Mouse (Mus musculus): ENCODE results near the gene Zfp422.
A peak's percentile ranks its signal among the peaks of the same experiment; 100 is the strongest.

Zfp422 gene

DNA sequence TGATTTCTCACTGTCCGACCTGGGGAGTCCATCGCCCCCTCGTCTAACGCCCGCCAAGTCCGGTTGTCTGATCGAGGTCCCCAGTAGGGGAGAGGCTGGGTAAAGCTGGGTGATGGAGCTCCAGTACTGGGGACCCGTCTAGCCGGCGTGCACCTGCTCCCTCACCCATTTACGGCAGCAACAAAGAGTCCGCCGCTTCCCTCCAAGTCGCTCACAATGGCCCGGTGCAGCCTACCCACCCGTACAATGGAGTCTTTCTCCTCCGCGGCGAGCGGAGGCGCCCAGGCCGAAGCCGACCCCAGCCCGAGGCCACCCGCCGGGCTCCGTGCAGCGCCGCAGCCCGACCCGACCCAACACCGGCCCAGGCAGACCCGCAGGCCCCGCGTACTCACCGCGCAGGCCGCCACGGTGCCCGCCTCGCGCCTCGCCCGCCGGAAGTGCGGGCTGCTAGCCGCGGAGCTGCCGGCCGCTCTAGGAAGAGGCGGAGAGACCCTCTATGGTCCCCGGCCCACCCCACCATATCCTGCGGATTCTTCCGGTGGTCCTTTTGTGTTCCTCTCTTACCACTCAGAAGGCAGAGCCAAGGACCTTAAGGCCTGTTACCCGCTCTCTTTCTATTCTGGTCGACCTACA lies at the start of gene Zfp422:
Gene Zfp422, minus strand, starts transcription at position 461 of the 633 bp plus-strand sequence.
- DNase-seq (ENCODE audit: low spot score in 2 of 2) = peak; percentile 66 to 81

DNA sequence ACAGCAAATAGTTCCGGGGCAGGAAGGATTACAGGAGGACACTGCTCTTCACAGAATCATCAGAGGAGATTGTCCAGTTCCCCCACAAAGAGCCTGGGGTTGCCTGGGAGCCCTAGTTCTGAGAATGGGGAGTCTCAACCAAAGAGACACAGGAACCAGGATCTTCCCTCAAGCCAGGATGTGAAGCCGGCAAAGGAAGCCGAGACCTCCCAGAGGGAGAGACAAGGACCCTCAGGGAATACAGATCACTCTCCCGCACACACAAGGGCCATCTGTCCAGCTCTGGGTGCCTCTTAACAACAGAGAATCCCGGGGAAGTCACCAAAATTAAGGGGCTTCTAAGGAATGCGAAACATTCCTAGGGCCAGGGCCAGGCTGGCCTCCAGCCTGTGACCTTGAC lies 48.5 kb upstream of the Zfp422 start:
- DNase-seq (ENCODE audit: low spot score in 2 of 2) = no peak

DNA sequence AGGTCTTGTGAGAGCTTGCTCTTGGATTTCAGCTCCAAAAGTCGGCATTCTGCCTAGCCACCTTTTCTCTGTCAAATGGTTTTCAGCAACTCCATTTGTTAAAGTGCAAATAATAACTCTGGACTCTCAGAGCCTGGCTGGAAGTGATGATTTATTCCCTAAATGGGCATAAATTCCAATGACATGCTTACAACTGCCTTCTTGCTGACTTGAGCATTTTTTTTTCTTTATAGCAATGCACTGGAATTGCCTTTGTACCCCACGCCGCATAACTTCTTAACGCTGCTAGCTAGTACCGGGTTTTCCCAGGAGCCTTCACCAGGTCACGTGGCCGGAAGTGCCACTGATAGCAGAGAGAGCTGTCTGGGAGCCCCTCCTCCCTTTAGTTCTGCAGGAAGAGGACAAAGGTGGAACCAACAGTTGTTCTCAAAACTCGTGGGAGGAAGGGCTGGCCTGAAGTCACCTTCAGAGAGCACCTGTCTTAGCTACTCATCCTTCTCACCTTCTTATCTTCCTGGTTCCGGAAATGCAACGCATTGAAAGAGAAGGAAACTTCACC lies 47.6 kb upstream of the Zfp422 start:
- no peak for DNase-seq (ENCODE audit: low spot score in 2 of 2)

DNA sequence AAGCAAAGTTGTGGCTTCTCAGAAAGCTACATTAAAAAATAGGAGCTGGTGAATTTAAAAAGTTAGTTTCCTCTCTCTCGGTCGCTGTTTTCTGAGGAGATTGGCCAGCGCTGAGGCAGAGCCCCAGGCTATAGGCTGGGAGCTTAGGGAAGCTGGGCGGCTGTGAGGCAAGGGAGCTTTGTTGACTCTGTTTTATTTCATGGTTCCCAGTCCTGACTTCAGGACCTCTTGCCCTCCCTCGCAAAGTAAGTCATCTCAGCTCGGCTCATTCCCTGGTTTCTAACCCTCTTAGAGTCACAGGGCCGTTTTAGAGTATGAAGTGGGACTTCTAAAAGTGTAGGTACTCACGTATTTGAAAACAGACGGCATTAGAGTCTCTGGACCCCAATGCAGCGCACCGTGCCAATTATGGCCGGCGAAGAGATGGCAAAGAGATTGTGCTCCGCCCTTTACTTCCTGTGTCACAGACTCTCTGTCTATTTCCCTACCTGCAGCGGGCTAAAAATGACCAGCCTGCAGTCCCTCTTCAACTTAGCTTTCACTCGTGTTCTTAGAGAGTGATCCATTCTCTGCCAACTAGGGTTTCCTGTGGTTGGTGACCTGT lies 45.6 kb upstream of the Zfp422 start:
- DNase-seq (ENCODE audit: low spot score in 2 of 2) = no peak

DNA sequence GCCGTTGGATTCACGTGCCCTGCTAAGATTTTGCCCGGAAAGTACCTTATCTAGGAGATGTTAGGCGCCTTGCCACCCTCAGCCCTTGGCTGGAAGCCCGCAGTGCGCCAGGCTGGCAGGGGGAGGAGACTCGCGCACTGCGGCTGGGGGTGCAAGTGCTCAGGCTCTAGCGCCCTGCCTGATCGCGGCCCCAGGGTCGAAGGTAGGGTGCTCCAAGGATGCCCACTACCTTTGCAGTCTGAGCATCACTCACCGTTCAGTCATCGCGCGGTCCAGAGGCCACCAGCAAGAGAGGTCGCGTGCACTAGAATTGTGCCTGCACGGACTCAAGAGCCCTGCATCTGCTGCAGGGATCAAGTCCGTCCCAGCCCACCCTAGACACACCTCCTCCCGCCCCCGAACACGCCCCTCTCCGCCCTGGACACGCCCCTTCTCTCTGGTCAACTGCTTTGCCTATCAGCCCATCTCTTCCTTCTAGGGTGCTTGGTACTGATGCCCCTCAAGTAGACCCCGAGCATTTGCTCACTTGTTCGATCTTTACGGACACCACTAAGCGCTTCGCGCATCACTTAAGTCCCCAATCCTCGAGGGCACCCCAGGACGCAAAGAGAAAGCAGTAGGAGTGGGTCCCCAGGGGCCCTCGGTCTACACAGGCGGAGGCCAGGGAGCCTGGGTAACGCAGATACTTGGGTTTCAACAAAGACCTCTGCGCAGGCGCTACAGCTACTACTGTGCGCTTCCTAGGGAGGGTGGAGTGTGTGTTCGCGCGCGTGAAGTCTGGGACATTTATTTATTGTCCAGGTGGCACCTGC lies 44.9 kb upstream of the Zfp422 start, which contains the start of gene Rassf4:
Gene Rassf4, minus strand, starts transcription at position 482 of the 812 bp plus-strand sequence.
- peak; percentile 54 to 60 for DNase-seq (ENCODE audit: low spot score in 2 of 2)

DNA sequence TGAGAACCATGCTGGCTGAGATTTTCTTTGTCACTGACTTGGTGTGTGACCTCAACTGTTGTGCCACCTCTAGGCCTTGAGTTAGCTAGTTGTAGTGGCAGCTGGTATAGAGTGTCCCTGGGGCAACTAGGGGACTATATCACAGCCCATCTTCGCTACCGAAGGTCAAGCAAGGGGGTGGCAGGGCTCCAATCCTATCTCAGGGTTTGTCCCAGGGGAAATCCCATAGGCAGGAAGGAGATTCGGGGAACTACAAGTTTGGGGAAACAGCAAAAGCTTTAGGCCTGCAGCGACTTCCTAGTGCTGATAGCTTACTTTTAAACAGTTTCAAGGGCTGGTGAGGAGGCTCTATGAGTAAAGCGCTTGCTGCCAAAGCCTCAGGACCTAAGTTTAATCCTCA lies 43.5 kb upstream of the Zfp422 start:
- DNase-seq (ENCODE audit: low spot score in 2 of 2) = no peak

DNA sequence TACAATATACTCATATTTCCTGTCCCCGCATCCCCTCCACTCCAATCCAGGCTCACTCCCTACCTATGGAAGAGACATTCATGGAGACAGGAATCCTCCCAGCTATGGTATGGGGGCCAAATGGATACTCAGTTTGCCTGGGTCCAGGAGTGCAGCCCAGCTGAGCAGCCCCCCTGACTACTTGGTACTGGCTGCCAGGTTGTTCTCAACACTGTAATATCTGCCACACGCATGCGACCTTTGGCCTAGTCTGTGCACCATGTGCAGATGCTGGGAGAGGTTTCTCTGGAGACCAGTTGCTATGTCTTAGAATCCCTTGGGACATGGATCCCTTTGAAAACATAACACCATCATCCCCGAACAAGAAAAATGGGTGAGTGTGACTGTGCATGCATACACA lies 43.0 kb upstream of the Zfp422 start:
- DNase-seq (ENCODE audit: low spot score in 2 of 2) = no peak

DNA sequence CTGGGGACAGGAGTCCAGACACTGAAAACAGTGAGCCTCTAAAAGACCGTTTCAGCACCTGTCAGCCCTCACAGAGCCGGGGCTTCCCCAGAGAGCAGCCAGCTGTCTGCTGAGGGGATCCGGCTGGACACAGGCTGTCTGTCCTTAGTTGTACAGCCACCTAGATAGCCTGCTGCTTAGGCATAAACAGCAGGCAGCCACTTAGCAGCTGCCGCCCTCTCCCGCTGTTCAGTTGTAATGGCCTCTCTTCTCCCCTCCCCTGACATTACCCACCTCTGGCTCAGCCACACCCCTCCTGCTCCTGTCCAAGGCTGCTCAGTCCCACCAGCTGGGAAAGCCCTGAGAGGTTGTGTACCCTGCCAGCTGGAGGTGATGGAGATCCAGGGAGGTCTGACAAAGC lies 42.2 kb upstream of the Zfp422 start:
- no peak for DNase-seq (ENCODE audit: low spot score in 2 of 2)

DNA sequence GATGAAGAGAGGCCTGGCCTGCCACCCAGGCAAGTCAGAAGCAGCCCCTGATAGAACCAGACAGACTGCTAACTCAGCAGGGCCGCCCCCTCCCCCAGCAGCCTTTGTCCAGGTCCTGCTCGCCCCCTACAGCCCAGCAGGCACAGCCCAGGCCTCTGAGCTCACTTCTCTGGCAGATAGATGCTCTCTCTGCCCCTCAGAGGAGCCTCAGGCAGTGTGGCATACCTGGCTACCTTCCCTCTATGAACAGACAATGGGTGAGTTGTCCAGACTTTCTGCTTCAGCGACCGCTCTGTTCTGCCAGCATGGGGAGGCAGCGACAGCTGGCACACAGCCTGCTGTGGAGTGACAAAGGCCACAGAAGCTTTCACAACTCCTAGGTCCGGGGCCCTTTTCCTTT lies 41.3 kb upstream of the Zfp422 start:
- DNase-seq (ENCODE audit: low spot score in 2 of 2) = no peak

DNA sequence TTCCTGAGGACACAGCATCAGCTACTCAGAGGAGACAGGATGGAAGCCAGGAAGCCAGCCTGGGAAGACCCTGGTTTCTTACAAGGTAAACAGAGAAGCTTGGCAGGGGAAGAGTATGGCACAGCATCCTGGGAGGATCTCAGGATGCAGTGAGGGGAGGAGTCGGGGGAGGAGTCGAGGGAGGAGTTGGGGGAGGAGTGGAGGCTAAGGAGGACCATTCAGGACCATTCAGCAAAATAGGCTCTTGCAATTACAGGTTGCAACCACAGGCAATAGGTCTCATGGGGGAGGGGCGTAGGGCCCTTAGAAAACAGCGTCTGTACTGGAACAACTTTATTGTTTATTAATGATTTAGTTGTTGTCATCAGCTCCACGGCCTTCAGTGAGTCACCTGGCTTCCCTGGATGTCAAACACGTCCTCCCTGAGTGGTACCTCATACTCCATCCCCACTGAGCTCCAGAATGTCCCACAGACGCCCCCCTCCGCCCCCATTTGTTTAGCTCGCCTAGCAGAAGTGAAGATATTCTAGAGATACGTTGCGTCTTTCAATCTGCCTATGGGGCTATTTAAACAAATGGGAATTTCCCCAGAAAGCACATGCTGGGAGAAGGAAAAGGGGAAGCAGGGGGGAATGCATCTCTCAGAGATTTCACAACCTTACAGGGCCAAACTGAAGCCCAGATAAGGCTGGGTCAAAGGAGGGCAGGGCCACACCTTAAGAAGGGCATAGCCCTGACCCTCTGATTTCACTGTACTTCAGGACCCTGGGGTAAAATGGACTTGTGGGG lies 40.1 kb upstream of the Zfp422 start:
- DNase-seq (ENCODE audit: low spot score in 2 of 2) = no peak

DNA sequence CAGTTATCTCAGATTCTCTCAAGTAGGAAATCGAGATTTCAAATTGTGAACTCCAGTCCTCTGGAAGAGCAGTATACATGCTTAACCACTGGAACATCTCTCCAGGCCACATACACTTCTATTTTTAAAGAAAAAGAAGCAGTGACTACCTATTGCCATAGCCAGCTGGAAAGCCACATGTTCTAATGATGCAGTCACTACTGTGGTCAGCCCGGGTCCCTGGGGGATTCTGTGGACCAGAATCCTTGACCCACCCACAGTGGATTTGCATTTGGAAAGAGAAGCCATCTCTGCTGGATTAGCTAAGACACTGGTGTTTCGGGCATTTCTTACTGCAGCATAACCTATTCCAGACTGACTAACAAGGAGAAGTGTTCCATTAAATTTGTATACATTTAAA lies 38.6 kb upstream of the Zfp422 start:
- no peak for DNase-seq (ENCODE audit: low spot score in 2 of 2)

DNA sequence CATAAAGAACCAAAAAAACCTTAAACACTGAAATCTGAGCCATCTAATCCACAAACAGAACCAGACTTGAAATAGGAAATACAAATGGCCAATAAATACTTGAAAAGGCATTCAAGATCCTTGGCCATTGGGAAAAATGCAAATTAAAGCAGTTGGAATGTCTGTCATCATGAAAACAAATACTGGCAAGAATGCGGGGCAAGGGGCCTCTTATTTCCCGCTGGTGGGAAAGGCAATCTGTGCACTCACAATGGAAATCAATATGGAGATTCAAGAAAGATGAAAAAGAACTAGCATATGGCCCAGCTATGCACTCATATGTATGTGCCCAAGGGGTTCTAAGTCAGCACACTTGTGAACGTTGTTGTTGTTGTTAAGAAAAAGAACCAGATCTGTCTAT lies 38.1 kb upstream of the Zfp422 start:
- no peak for DNase-seq (ENCODE audit: low spot score in 2 of 2)

DNA sequence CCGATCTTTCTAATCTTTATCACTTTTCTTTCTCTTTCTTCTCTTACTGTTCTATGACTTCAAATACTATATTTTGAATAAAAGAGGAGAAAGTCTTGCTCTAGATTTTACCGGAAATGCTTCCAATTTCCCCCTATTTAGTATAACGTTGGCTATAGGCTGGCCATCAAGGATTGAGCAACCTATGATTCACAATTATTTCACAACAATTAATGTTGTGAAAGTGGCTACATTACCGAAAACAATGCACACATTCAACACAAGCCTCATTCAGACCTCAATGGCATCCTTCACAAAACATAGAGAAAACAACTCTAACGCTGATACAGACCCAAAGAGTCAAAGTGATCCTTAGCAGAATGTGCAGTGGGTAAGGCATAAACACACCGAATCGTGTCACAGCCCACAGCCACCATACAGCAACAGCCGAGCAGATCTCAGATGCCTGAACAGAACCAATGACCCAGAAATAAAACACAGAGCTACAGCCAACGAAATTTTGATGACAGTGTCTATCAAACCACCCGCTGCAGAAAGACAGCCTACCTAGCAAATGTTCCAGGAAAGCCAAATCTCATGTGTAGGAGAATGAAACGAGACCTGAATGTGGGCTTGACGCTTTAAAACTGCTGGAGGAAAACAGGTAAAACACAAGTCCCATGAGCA lies 37.4 kb upstream of the Zfp422 start:
- DNase-seq (ENCODE audit: low spot score in 2 of 2) = no peak

DNA sequence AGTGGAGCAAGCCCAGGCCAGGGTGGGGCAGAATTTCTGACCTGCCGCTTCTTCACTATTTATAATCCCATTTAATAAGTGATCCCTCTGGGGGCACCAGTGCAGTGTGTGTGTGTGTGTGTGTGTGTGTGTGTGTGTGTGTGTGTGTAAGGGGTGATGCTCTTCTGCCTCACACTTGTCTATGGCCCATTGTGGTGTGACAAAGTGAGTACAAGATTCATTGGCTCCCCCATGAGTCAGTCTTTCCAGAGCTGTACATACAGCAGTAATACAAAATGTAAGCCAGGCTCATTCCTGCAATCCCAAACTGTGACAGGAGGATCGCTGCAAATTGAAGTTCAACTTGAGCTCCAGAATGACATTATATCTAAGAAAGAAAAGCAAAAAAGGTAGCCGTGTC lies 36.0 kb upstream of the Zfp422 start:
- DNase-seq (ENCODE audit: low spot score in 2 of 2) = no peak

DNA sequence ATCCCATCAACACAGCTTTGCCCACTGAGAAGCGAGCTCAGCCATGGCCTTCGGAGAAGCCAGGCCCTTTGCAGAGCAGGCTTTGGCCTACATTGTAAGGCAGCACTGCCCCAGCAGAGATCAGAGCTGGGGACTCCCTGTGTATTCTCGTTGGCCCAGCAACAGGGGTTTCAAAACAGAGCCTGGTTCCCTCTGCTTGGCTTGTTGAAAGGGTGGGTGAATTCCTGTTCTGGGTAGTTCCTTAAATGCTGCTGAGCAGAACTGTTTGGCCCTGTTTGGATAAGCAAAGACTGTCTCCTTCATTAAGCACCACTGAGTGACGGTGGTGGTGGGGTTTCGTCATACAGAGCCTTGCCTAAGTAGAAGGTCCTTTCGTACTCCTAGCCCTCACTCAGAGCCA lies 35.2 kb upstream of the Zfp422 start:
- no peak for DNase-seq (ENCODE audit: low spot score in 2 of 2)

DNA sequence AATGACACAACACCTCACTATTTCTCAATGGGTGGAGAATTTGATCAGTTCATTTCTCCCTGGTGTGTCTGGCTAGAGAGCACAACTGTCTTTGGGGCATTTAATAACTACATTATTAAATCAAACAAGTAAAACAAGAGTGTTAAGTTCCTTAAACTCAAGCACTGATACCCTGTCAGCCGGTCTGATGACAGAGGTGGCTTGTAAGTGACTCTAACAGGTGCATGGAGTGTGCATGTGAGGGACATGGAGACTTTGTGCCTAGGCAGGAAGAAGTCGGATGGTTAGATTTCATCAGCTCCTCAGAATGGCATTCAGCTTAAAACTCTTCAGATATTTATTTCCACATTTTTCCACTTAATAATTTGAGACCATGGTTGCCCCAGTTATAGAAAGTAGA lies 34.6 kb upstream of the Zfp422 start:
- no peak for DNase-seq (ENCODE audit: low spot score in 2 of 2)

DNA sequence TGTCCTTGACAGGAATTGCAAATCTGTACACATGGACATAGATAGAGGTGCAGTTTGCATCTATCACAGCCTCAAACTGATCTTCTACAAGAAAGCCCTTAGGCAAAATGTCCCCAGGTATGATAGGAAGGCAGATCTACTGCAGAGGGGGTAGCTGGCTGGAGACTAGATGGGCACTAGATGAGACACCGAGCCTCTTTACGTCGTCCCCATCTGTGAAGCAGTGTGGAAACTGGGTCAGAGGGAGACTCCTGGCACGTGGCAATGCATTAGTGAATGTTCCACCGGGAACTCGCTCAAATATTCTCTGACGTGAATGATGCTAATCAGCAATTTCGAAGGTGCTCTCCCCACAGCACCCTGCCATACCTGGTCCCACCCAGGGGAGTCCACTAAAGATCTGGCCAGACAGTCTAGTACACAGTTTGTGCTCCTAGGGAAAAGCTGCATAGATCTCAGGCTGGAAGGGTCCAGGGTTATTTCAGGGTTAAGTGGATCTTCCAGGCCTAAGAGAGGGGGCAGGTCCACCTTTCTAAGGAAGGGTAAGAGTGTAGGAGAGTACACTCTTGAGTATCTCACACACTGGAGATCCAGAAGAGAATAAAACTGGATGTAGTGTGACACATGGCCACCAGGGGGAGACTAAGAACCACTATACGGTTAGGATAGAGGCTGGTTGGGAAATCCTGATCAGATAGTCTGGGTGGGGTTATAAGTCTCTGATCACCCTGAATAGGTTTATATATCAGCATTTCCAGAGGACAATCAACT lies 25.1 kb upstream of the Zfp422 start:
- peak in 1 of 2 experiments; percentile 28 for DNase-seq (ENCODE audit: low spot score in 2 of 2)

DNA sequence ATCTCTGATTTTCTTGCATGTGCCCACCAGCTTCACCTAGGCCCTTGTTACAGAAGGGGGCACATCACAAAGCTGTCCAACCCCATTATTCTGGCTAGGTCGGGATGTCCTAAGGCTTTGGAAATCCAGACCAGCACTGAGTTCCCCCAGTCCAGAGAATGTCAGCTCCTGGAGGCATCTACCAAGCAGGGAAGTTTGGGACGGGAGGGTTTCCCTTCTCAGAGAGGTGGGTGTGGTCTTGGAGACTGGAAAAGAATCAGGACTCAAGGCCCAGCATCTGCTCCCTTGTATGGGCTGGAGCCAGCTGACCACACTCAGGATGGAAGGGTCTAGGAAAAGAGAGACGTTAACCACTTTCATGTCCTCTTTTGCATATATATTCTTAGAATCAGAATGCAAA lies 24.4 kb upstream of the Zfp422 start:
- DNase-seq (ENCODE audit: low spot score in 2 of 2) = no peak

DNA sequence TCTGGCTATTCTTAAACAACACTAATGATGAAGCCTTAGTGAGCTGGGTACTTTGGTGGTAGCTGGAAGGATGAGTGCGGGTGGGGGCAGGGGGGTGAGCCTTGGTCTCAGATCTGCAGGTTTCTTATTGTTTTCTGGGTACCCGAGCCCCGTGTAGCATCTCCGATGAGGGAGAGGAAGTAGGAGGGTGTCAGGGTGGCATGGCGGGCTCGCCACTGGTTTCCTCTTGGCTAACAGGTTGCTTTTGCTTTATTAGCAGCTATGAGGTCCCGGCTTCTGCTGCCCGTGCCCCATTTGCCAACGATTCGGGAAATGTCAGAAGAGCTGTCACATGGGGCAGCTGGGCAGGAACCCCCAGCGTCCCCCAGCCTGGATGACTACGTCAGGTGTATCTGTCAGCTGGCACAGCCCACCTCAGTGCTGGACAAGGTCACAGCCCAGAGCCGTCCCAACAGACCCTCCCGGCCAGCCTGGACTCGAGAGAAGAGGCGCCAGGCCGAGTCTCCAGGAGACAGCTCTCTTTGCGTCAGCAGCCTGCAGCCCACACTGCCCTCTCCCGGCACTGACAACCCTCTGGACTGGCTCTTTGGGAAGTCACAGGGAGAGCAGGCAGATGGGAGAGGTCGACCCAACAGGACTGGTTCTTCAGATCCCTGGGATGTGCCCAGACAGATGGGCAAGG lies 22.8 kb upstream of the Zfp422 start:
- no peak for DNase-seq (ENCODE audit: low spot score in 2 of 2)

DNA sequence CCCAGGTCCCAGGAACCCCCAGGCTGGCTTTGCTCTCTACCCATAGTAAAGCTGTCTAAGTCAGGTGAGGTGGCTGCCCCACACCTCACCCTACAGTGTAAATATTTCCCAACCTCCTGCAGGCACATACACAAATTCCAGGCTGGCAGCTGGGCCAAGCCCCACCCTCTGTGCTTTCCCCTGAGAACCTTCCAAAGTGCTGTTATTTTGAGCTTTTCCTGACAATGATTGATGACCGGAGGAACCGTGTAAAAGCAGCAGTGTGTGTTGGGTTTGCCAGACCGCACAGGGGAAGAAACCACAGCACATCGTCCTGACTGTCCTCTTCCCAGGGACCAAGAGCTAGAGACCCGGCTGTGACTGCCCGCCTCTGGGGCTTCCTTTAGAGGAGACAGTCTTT lies 21.6 kb upstream of the Zfp422 start, which contains the start of gene Depp1:
Gene Depp1, plus strand, starts transcription at position 204 of the 400 bp plus-strand sequence.
- DNase-seq (ENCODE audit: low spot score in 2 of 2) = no peak

All from thymus, postnatal 10 days (tissue).